ENCODE assay signal across 19 mouse cellular contexts in the genomic region with DNA sequence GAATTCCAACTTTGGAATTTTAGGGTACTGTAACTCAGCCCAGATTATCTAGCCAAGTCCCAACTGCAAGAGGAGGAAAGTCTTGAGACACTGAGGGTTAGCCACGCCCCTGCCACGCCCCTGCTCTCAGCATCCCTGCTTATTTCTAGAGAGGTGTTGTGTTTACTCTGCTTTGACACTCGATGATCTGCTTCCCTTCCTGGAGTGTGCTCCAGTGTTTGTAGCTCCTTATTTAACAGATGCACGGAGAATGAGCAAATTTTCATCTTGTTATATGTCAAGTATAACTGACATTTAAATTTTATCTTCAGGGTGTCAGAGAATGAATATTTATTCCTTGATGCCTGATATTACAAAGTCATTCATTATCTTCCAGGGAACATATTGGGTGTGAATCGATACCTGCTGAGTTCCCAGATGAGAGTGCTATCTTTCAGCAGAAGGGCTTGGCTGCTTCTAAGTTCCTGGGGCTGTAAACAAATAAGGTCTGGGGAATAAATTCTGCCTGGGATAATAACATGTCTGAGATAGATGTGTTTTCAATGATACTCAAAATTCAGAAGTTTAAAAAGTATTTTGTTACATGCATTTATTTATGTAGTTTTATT. TPM values are rescaled to one million over a fixed set of nuclear protein-coding genes. Genes with fewer than 3 reads are reported as not detected.
A peak's percentile ranks its signal among the peaks of the same experiment; 100 is the strongest.
DNase-seq lines count a peak whose midpoint lies in the region; ATAC-seq and TF ChIP-seq lines count a peak whose summit lies in the region.
"Had no signal": no experiment of that assay in that cellular context is flagged by ENCODE, and none has a peak within 500 bp of the region (broad histone marks: within the 10 kb centered on the region; RNA-seq: fewer than 3 reads in every experiment).

No protein-coding gene starts in this region.

- peak; percentile 34 for DNase-seq in cerebellum, adult 11 months
- DNase-seq in cerebellum, postnatal 36 days, result no peak
- no peak for DNase-seq in layer of hippocampus, adult 2 months (ENCODE audit: low spot score in 2 of 2)
- DNase-seq in layer of hippocampus, adult 11-12 months (ENCODE audit: low spot score), result no peak
- DNase-seq in cerebellum, adult 9-10 months, result peak; percentile 66
- no peak for DNase-seq in gastrocnemius, postnatal 14 days
- DNase-seq in stomach, postnatal 0 days (ENCODE audit: low spot score), result no peak
- DNase-seq: gastrocnemius, postnatal 36 days; kidney, adult 11 months; retina, postnatal 1 day; thymus, adult 2 months had no signal

- peak overlapping the region; percentile 59 for H3K27ac ChIP-seq in layer of hippocampus, adult 2 months
- no peak overlapping the region for H3K27ac ChIP-seq in stomach, postnatal 0 days (replicated peaks)
- H3K27ac ChIP-seq: hindbrain, embryonic 10.5 days; kidney, postnatal 0 days; liver, embryonic 15.5 days; stomach, embryonic 15.5 days had no signal

- no peaks in the 10 kb centered on the region for H3K36me3 ChIP-seq in stomach, postnatal 0 days (ENCODE audit: control insufficient read depth, insufficient read depth, low read length)
- H3K36me3 ChIP-seq: hindbrain, embryonic 10.5 days; liver, embryonic 15.5 days; stomach, embryonic 15.5 days had no signal

- intact Hi-C loops in gastrocnemius, postnatal 14 days (cut with DNase I; ENCODE audit: low total_unique reads), result no loop called here

- H3K9me3 ChIP-seq in stomach, postnatal 0 days (ENCODE audit: control insufficient read depth, low read length), result no peaks in the 10 kb centered on the region
- H3K9me3 ChIP-seq: hindbrain, embryonic 10.5 days; liver, embryonic 15.5 days; stomach, embryonic 15.5 days had no signal

- H3K27me3 ChIP-seq in stomach, postnatal 0 days (ENCODE audit: control insufficient read depth, insufficient read depth, low read length), result no peaks in the 10 kb centered on the region
- H3K27me3 ChIP-seq: liver, embryonic 15.5 days; stomach, embryonic 15.5 days had no signal

- no peak overlapping the region for H3K4me2 ChIP-seq in stomach, postnatal 0 days (replicated peaks; ENCODE audit: low read depth)
- H3K4me2 ChIP-seq: liver, embryonic 15.5 days; stomach, embryonic 15.5 days had no signal

- WGBS in stomach, postnatal 0 days, result 26% methylated on average over 5 of the region's 5 CpGs

- ATAC-seq in megakaryocyte progenitor cell, adult 5-6 weeks (replicated peaks; ENCODE audit: poor library complexity), result peak; percentile 57; the same call in 1 of the 2 replicates
- no peak for ATAC-seq in stomach, postnatal 0 days (ENCODE audit: low FRiP score, low TSS enrichment)
- ATAC-seq: CD4-positive, CD25-positive, alpha-beta regulatory T cell, adult 4 months; hindbrain, postnatal 0 days; lung, postnatal 0 days had no signal

- TF ChIP-seq EP300 in stomach, postnatal 0 days (optimal IDR thresholded peaks at IDR 0.05), result no peak

- H3K4me1 ChIP-seq in stomach, postnatal 0 days (replicated peaks; ENCODE audit: control insufficient read depth, insufficient read depth), result no peaks in the 10 kb centered on the region
- H3K4me1 ChIP-seq: liver, embryonic 15.5 days; stomach, embryonic 15.5 days had no signal

- no peak overlapping the region for H3K4me3 ChIP-seq in layer of hippocampus, adult 2 months
- no peak overlapping the region for H3K4me3 ChIP-seq in stomach, postnatal 0 days (ENCODE audit: low read depth, low read length)
- H3K4me3 ChIP-seq: hindbrain, embryonic 10.5 days; liver, embryonic 15.5 days; stomach, embryonic 15.5 days had no signal

- TF ChIP-seq CTCF in layer of hippocampus, adult 2 months (conservative IDR thresholded peaks at IDR 0.05), result no peak
- no peak for TF ChIP-seq CTCF in stomach, postnatal 0 days (IDR thresholded peaks at IDR 0.05; ENCODE audit: low read depth)

- H3K9ac ChIP-seq in stomach, postnatal 0 days (ENCODE audit: low read length), result no peak overlapping the region
- H3K9ac ChIP-seq: liver, embryonic 15.5 days; stomach, embryonic 15.5 days had no signal

RNA-seq across cellular contexts. Expression of a gene that starts 35.2 kb away (rescaled TPM):
- 1,000 to 10,000 TPM in 1 of 2 experiments, 100 to 1,000 TPM in 1; 989 to 1,035 TPM for total RNA-seq in layer of hippocampus, adult 2 months (2021)
- 1,237 and 1,336 TPM in 2 replicates for total RNA-seq in megakaryocyte progenitor cell, adult 5-6 weeks (2015)
- 1,026 and 1,067 TPM in 2 replicates for total RNA-seq in megakaryocyte progenitor cell, adult 5-6 weeks (2017)
- 100 to 1,000 TPM; 330 to 339 TPM for total RNA-seq in gastrocnemius, postnatal 14 days (2021)
- polyA plus RNA-seq in stomach, postnatal 0 days (2015; fragmentation: Nextera tagmentation; extraction: Ambion mirVana), result 1,381 and 1,408 TPM in 2 replicates

Comparison
In these comparisons a context has a peak if more than half of its experiments do, and no peak if none do; other contexts are left out.
1. DNase-seq: peak in cerebellum, adult 11 months (single experiment) and cerebellum, adult 9-10 months (single experiment); none in cerebellum, postnatal 36 days (0 of 2), layer of hippocampus, adult 2 months (0 of 2), layer of hippocampus, adult 11-12 months (single experiment), gastrocnemius, postnatal 14 days (single experiment) and stomach, postnatal 0 days (single experiment).